Mouse (Mus musculus) natural killer cell, adult 2 months (primary cell): ENCODE measurements around the gene Atr.
A peak's percentile ranks its signal among the peaks of the same experiment; 100 is the strongest.
"Not testable (repeated sequence)": the region's sequence is repeated elsewhere in the genome, so short reads cannot be mapped to it uniquely, and the experiment has no call there.

Source experiments
- DNase-seq, 2 experiments: peaks; one replicate each; pipeline ENCODE4 v3.0.0; 2022; ENCODE audit warnings: low spot score in 2 of 2

The Atr gene

GRCm38 (mm10) chr9:95932855-95933254 is 75.5 kb downstream of the Atr start:
- DNase-seq, result no peak

GRCm38 (mm10) chr9:95953658-95954057 is 96.3 kb downstream of the Atr start:
- no peak for DNase-seq

- DNase-seq, result no peak
Measured at GRCm38 (mm10) chr9:95954226-95954584, 96.8 kb downstream of the Atr start.

- peak; percentile 90 to 93 for DNase-seq
Measured at GRCm38 (mm10) chr9:95954585-95955461, 97.4 kb downstream of the Atr start, which contains the start of gene Xrn1. Gene Xrn1, plus strand, starts transcription at chr9:95954760.

GRCm38 (mm10) chr9:95957611-95958010 is 100.2 kb downstream of the Atr start:
- no peak for DNase-seq

GRCm38 (mm10) chr9:95958041-95958730 is 100.8 kb downstream of the Atr start:
- no peak for DNase-seq

- not testable (repeated sequence) for DNase-seq
Measured at GRCm38 (mm10) chr9:95958731-95959105, 101.3 kb downstream of the Atr start.

GRCm38 (mm10) chr9:95959246-95959645 is 101.8 kb downstream of the Atr start:
- DNase-seq, result no peak

- peak; percentile 24 to 53 for DNase-seq
Measured at GRCm38 (mm10) chr9:95959732-95960428, 102.5 kb downstream of the Atr start.

GRCm38 (mm10) chr9:95961058-95961457 is 103.7 kb downstream of the Atr start:
- no peak for DNase-seq

GRCm38 (mm10) chr9:95964037-95964436 is 106.6 kb downstream of the Atr start:
- no peak for DNase-seq

- DNase-seq, result no peak
Measured at GRCm38 (mm10) chr9:95978279-95978678, 120.9 kb downstream of the Atr start.

GRCm38 (mm10) chr9:95979896-95980295 is 122.5 kb downstream of the Atr start:
- DNase-seq, result no peak

- DNase-seq, result no peak
Measured at GRCm38 (mm10) chr9:95992255-95992654, 134.9 kb downstream of the Atr start.
